Mouse (Mus musculus) lung, postnatal 25 days (tissue): Measurements from ENCODE around the gene Pld2.

Source experiments
- DNase-seq: peaks from one replicate; pipeline ENCODE4 v3.0.0; 2022; ENCODE audit warnings: low spot score

Pld2 gene

GRCm38 (mm10) chr11:70578962-70579361 is 39.1 kb downstream of the Pld2 start:
- no peak for DNase-seq

GRCm38 (mm10) chr11:70579710-70580357 is 40.0 kb downstream of the Pld2 start:
- no peak for DNase-seq

DNA sequence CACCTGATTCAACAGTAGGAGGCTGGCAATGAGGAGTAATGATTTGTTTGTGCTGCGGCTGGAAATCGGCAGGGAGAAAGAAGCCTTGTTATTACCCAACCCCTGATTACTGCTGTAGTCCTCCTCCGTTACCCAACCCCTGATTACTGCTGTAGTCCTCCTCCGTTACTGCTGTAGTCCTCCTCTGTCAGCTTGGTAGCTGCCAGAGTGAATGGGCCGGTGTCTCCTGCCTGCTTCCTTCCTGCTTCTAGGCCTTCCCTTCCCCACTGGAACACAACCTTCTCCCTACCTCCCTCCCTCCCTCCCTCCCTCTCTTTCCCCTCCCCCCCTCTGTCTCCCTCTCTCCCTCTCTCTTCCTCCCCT is 40.5 kb downstream of the Pld2 start:
- no peak for DNase-seq

GRCm38 (mm10) chr11:70580921-70581320 is 41.1 kb downstream of the Pld2 start:
- no peak for DNase-seq

DNA sequence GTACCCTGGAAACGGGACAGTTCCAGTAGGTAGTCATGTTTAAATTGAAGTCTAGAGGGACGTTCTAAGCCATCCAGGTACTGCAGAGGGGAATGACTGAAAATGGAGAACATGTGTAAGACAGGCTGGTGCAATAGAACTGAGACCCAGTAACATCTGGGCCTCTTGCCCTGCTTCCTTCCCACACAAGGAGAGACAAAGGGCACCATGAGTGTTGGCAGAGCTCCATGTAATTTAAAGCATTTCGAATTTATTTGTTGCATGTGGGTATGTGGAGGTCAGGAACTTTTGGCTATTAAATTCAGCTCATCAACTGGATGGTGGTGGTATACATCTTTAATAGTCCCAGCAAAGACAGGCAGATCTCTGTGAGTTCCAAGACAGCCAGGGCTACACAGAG is 42.3 kb downstream of the Pld2 start:
- no peak for DNase-seq

GRCm38 (mm10) chr11:70583022-70583714 is 43.3 kb downstream of the Pld2 start:
- no peak for DNase-seq

DNA sequence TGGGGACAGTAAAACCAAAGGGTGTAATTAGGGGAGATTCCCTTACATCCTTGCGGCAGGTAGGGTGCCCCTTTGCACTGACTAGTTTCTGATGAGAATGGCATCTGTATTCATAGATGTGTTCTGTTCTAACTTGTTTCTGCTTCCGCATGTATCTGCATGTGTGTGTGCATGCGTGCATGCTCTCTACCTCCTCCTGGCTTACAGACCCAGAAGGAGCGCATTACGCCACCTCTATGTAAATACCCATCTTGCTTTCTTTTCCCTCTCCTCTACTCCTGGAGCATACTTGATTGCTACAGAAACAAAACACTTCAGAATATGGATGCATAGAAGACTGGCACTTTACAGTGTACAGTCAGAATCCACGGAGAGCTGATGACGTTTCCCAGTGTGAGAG is 43.9 kb downstream of the Pld2 start:
- DNase-seq = no peak

GRCm38 (mm10) chr11:70585457-70585856 is 45.6 kb downstream of the Pld2 start:
- DNase-seq = peak; percentile 69

GRCm38 (mm10) chr11:70586261-70586660 is 46.4 kb downstream of the Pld2 start:
- DNase-seq = no peak

- no peak for DNase-seq
These were observed 47.1 kb downstream of the Pld2 start for GRCm38 (mm10) chr11:70586954-70587353.

DNA sequence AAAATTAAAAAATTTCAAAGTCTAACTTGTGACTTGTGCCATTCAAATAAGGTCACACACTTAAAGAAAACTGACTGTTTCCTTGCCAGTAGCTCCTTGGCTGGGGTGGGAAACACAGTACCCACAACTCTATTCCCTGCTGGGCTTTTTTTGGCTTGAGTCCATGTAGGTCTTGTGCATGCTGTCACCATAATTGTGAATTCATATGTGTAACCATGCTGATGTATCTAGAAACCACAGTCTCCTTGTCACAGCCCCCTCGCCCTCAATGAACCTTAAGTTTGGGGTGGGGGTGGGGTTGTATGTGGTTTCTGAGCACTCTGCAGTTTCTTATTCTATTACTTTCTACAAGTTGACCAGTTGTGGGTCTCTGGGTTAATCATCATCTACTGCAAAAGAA is 51.9 kb downstream of the Pld2 start:
- no peak for DNase-seq

DNA sequence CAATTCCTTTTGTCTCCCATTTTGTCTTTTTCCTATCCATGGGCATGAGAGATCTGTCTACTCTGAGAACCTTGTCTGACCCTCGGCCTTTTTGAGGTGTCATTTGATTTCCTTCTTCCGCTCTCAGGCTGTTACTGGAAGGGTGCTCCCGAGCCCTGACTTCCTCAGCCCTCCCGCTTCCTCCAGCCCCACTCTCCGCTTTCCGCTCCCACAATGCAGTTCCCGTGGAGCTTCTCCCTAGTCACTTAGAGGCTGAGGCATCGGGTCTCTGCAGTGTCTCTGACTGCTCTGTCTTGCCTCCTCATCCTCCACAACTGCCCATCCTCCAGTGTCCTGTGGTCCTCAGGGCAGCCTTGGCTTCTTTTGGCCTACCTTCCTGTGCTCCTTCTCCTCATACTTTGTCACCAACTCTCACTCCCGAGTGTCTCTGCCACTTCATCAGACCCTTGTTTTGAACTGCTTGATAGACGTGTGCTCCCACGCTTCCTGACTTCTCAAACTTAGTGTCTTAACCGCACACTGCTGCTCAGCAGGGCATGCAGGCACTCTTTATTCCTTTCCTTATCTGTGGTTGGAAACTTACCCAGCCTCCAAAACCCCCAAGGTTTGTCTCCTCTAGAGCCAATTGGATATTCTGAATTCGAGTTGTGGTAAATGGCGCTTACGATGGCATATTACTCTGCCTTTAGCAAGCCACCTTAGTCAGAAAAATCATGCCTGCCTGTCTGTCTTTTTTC is 54.6 kb downstream of the Pld2 start:
- peak; percentile 64 for DNase-seq

DNA sequence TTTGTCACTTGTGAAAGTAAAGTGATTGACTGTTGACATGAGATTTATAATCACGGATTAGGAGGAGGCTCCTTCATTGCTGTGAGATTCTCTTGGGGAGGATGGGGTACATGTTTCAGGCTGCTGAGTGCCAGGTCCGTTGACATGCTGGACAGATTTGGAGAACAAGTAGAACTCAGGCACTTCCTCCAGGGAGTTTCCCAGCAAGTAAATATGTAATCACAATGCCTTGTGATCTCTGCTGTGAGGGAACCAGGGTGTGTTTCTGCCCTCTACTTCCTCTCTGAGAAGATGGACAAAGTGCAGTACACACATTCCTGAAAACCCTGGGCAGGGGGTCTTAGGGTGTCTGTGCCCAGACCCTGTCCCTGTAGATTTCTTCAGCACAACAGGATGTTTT is 55.8 kb downstream of the Pld2 start:
- peak; percentile 49 for DNase-seq

DNA sequence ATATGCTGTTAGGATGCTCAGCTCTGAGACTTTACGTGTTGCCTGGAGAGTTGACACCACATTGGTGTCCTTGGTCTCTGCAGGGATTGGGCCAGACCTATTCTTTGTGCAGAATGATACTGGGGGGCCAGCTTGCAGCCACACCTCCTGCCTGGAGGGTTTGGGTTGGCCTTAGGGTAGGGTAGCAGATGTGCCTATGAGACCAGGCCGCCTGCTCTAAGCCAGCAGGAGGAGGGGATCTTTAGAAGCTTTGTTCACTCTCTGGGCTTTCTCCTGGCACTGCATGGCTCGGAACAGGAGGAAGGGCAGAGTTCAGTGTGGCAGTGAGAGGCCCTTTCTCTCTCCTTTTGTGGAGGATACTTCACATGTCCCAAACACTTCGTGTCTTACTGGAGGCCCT is 56.2 kb downstream of the Pld2 start:
- no peak for DNase-seq

DNA sequence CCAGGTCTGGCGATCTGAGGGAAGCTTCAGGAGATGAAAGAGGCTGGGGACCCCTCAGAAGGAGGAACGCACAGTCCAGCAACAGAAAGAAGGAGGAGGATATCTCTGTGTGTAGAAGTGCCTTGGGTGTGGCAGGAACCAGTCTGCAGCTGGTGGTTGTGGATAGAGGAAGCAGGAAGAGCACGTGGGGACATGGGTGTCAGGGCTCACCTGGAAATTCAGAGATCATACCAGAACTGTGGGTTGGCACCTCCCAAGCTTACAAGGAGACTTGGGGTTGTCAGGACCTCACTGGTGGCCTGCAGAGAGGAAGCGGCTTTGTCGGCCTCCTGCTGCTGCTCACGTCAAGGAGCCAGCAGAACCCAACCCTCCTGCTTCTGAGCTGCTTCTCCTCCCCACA is 57.4 kb downstream of the Pld2 start:
- DNase-seq = no peak

DNA sequence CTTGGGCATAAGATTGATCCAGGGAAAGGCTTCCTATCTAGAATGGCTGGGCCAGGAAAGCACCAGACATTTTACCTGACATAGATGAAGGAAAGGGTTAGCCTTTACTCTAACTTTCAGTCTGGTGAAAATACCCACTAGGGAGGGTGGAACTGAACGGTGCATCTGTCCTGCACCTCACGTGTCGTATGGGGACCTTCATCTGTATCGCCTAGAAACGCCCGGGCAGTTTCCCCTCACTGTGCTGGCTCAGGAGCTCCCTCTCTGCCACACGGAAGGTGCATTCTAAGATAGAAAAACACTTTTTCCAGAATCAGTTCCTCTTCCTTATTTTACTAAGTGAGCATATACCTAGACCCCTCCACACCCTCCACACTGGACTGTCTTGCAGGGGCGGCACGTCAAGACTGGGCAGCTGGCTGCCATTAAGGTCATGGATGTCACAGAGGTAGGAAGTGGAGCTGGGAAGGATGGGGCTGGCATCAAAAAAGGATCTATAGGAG is 58.6 kb downstream of the Pld2 start:
- no peak for DNase-seq

- DNase-seq = peak; percentile 80
These were observed 65.2 kb downstream of the Pld2 start for GRCm38 (mm10) chr11:70605024-70605566.

- DNase-seq = no peak
These were observed 66.9 kb downstream of the Pld2 start for GRCm38 (mm10) chr11:70606717-70607116.

DNA sequence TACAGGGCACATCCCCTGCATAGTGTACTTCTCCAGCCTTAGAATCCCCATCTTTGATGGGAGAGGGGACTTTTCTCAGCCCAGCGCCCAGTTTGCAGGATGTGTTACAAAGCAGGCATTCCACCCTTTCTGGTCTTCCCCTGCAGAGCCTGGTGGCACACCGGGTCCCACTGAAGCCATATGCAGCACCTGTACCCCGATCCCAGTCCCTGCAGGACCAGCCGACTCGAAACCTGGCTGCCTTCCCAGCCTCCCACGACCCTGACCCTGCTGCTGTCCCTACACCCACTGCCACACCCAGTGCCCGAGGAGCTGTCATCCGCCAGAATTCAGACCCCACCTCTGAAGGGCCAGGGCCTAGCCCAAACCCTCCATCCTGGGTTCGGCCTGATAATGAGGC is 67.7 kb downstream of the Pld2 start:
- DNase-seq = no peak
